Mouse (Mus musculus): ENCODE results near the gene Nup98.

Nup98 gene

GRCm38 (mm10) chr7:102228049-102228670, 18.2 kb upstream of the Nup98 start:
- no peak for DNase-seq

- DNase-seq: no peak
Measured at GRCm38 (mm10) chr7:102226051-102226450, 16.1 kb upstream of the Nup98 start.

GRCm38 (mm10) chr7:102223883-102224738, 14.1 kb upstream of the Nup98 start:
- DNase-seq: no peak

- peak; percentile 61 for DNase-seq
Measured at GRCm38 (mm10) chr7:102222830-102223556, 13.0 kb upstream of the Nup98 start.

GRCm38 (mm10) chr7:102222336-102222735, 12.4 kb upstream of the Nup98 start:
- DNase-seq: peak; percentile 82

- DNase-seq: no peak
Measured at GRCm38 (mm10) chr7:102221899-102222298, 11.9 kb upstream of the Nup98 start.

GRCm38 (mm10) chr7:102211071-102211470, 1.1 kb upstream of the Nup98 start:
- no peak for DNase-seq

GRCm38 (mm10) chr7:102208806-102209363, 1.1 kb downstream of the Nup98 start:
- no peak for DNase-seq

GRCm38 (mm10) chr7:102205646-102206045, 4.3 kb downstream of the Nup98 start:
- DNase-seq: no peak

GRCm38 (mm10) chr7:102204296-102204857, 5.6 kb downstream of the Nup98 start:
- DNase-seq: no peak

- no peak for DNase-seq
Measured at GRCm38 (mm10) chr7:102200996-102201785, 8.8 kb downstream of the Nup98 start.

GRCm38 (mm10) chr7:102200576-102200975, 9.4 kb downstream of the Nup98 start:
- DNase-seq: no peak

- DNase-seq: no peak
Measured at GRCm38 (mm10) chr7:102192356-102192755, 17.6 kb downstream of the Nup98 start.

GRCm38 (mm10) chr7:102183849-102184248, 26.1 kb downstream of the Nup98 start:
- DNase-seq: no peak

- peak; percentile 37 for DNase-seq
Measured at GRCm38 (mm10) chr7:102170300-102170699, 39.7 kb downstream of the Nup98 start.

GRCm38 (mm10) chr7:102153691-102154090, 56.3 kb downstream of the Nup98 start:
- DNase-seq: no peak

- no peak for DNase-seq
Measured at GRCm38 (mm10) chr7:102137898-102138297, 72.1 kb downstream of the Nup98 start.

GRCm38 (mm10) chr7:102137464-102137863, 72.5 kb downstream of the Nup98 start:
- peak; percentile 44 for DNase-seq

GRCm38 (mm10) chr7:102132395-102132794, 77.6 kb downstream of the Nup98 start:
- no peak for DNase-seq

GRCm38 (mm10) chr7:102120326-102120725, 89.7 kb downstream of the Nup98 start:
- DNase-seq: no peak

- no peak for DNase-seq
Measured at GRCm38 (mm10) chr7:102117382-102117781, 92.6 kb downstream of the Nup98 start.

Measured in retina, postnatal 1 day (tissue).